13 mouse cellular contexts compared by ENCODE assay signal in genomic region chr1:136888704-136889103, GRCm38 (mm10).
"Had no signal": no experiment of that assay in that cellular context is flagged by ENCODE, and none has a peak within 500 bp of the region (broad histone marks: within the 10 kb centered on the region; RNA-seq: fewer than 3 reads in every experiment).

No protein-coding gene starts in this region.

- H3K27me3 ChIP-seq: liver, embryonic 15.5 days; neural tube, embryonic 13.5 days; stomach, embryonic 15.5 days had no signal

- DNase-seq: kidney, adult 2 months; kidney, postnatal 14 days; lung, adult 2 months; lung, postnatal 36 days; thymus, adult 2 months; thymus, postnatal 25 days had no signal

- H3K27ac ChIP-seq: kidney, embryonic 15.5 days; limb, embryonic 10.5 days; liver, embryonic 15.5 days; neural tube, embryonic 13.5 days; stomach, embryonic 15.5 days had no signal

- H3K4me2 ChIP-seq: kidney, embryonic 15.5 days; liver, embryonic 11.5 days; liver, embryonic 15.5 days; neural tube, embryonic 13.5 days; stomach, embryonic 15.5 days had no signal

- H3K36me3 ChIP-seq: kidney, embryonic 15.5 days; limb, embryonic 10.5 days; liver, embryonic 15.5 days; neural tube, embryonic 13.5 days; stomach, embryonic 15.5 days had no signal

- H3K9ac ChIP-seq: kidney, embryonic 15.5 days; liver, embryonic 15.5 days; neural tube, embryonic 13.5 days; stomach, embryonic 15.5 days had no signal

- ATAC-seq: lung, postnatal 0 days had no signal

- H3K4me3 ChIP-seq: kidney, embryonic 15.5 days; limb, embryonic 10.5 days; liver, embryonic 15.5 days; neural tube, embryonic 13.5 days; stomach, embryonic 15.5 days had no signal

- H3K9me3 ChIP-seq: kidney, embryonic 15.5 days; limb, embryonic 10.5 days; liver, embryonic 15.5 days; neural tube, embryonic 13.5 days; stomach, embryonic 15.5 days had no signal
